Mouse (Mus musculus) CH12.LX (cell line): ENCODE data around the gene Adamts14.

ENCODE experiments used
- CTCF ChIP-seq, 2 experiments: IDR thresholded peaks in 1 of 2; conservative IDR thresholded peaks in 1 of 2; 2 replicates each; pipeline ENCODE4 v1.5.1; 2011 to 2012; ENCODE audit warnings: low read depth in 2 of 2, low read length in 2 of 2, improper control_type of control experiment in 1 of 2, inconsistent platforms in 1 of 2, mild to moderate bottlenecking in 1 of 2, moderate library complexity in 1 of 2
- E2F4 ChIP-seq: IDR thresholded peaks from 2 replicates; pipeline ENCODE4 v1.6.1; 2011; ENCODE audit warnings: low read depth, low read length, improper control_type of control experiment; ENCODE audit not compliant: insufficient replicate concordance
- EP300 ChIP-seq: IDR thresholded peaks from 2 replicates; pipeline ENCODE4 v1.6.1; 2011; ENCODE audit warnings: low read length, improper control_type of control experiment
- ETS1 ChIP-seq: conservative IDR thresholded peaks from 2 replicates; pipeline ENCODE4 v1.6.1; 2012; ENCODE audit warnings: low read depth, mild to moderate bottlenecking, inconsistent platforms, low read length, improper control_type of control experiment, moderate library complexity
- IRF4 ChIP-seq: IDR thresholded peaks from 2 replicates; pipeline ENCODE4 v1.6.1; 2014; ENCODE audit warnings: low read depth, mild to moderate bottlenecking, inconsistent platforms, low read length, improper control_type of control experiment
- MAFK ChIP-seq: IDR thresholded peaks from 2 replicates; pipeline ENCODE4 v1.6.1; 2011; ENCODE audit warnings: low read length, improper control_type of control experiment; ENCODE audit not compliant: insufficient replicate concordance
- NELFE ChIP-seq: IDR thresholded peaks from 2 replicates; pipeline ENCODE4 v1.6.1; 2011; ENCODE audit warnings: low read depth, low read length, improper control_type of control experiment
- PAX5 ChIP-seq: IDR thresholded peaks from 2 replicates; pipeline ENCODE4 v1.6.1; 2012; ENCODE audit warnings: low read length, inconsistent platforms, mixed read lengths
- POLR2A ChIP-seq: IDR thresholded peaks from 2 replicates; pipeline ENCODE4 v1.6.1; 2011; ENCODE audit warnings: low read depth, mild to moderate bottlenecking, improper control_type of control experiment, low read length
- SIN3A ChIP-seq: IDR thresholded peaks from 2 replicates; pipeline ENCODE4 v1.6.1; 2012; ENCODE audit warnings: low read length, improper control_type of control experiment, inconsistent platforms
- TCF12 ChIP-seq: IDR thresholded peaks from 2 replicates; pipeline ENCODE4 v1.6.1; 2014; ENCODE audit warnings: low read depth, mild to moderate bottlenecking, inconsistent platforms, low read length, improper control_type of control experiment
- UBTF ChIP-seq: IDR thresholded peaks from 2 replicates; pipeline ENCODE4 v1.6.1; 2012; ENCODE audit warnings: low read depth, mild to moderate bottlenecking, inconsistent platforms, low read length, improper control_type of control experiment, moderate library complexity
- USF2 ChIP-seq: conservative IDR thresholded peaks from 2 replicates; pipeline ENCODE4 v1.6.1; 2011; ENCODE audit warnings: low read depth, low read length, improper control_type of control experiment
- ZNF384 ChIP-seq: IDR thresholded peaks from 2 replicates; pipeline ENCODE4 v1.6.1; 2012; ENCODE audit warnings: low read depth, low read length, improper control_type of control experiment, inconsistent platforms

- TF ChIP-seq CTCF (conservative IDR thresholded peaks at IDR 0.05 in 1 of 2, IDR thresholded peaks at IDR 0.05 in 1 of 2; ENCODE audit: low read depth in 2 of 2, low read length in 2 of 2) (no peak), NELFE (no peak), MAFK (no peak), TCF12 (no peak), IRF4 (no peak), POLR2A (no peak), E2F4 (no peak), EP300 (no peak), ZNF384 (peak; percentile 84), SIN3A (no peak), UBTF (no peak), PAX5 (no peak), USF2 (no peak), ETS1 (no peak)
These were observed 98.4 kb downstream of the Adamts14 start for GRCm38 (mm10) chr10:61174711-61175441.
